Mouse (Mus musculus): ENCODE data around the gene Bean1. TPM values are rescaled to one million over a fixed set of nuclear protein-coding genes. Genes with fewer than 3 reads are reported as not detected.

Gene Bean1
- polyA plus RNA-seq (2017; shearing (Covaris generic)): not detected

DNA sequence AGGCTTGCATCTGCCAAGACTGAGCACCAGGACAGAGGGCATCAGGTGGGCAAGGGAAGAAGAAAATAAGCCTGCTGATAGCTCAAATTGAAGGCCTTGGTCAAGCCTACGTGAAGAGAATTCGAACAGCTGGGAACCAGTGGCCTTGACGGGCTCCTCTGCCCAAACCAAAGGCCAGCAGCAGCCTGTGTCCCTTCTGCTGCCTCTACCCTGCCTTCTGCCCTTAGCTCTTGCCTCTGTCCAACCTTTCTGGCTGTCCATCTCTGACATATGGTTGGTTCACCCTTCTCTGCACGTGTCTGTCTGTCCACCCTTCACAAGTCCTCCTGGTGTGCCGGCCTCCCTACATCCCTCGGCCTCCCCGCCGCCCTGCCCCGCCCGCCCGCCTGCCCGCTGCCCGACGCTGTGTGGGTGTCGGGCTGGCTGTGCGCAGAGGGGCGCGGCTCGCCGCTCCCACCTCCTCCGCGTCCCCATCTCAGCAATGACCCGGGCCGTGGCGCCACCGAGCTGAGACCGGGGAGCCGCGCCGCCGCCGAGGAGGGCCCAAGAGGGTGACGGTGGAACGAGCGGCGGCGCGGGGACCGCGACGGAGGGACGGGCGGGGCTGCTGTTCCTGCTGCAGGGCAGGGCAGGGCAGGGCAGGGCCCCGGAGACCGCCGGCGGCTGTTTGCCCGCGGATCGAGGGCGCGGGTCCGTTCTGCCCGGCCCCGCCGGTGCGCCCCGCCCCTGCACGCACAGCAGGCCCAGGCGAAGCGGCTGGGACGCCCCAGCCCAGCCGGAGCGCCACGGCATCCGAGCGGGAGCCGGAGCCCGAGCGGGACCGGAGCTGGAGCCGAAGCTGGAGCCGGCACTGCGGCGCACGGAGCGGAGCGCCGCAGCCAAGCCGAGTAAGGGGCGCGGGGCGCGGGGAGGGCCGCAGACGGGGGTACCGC, at the start of gene Bean1:
Bean1 (plus strand) TSS at position 325 of the 932 bp plus-strand sequence.

DNA sequence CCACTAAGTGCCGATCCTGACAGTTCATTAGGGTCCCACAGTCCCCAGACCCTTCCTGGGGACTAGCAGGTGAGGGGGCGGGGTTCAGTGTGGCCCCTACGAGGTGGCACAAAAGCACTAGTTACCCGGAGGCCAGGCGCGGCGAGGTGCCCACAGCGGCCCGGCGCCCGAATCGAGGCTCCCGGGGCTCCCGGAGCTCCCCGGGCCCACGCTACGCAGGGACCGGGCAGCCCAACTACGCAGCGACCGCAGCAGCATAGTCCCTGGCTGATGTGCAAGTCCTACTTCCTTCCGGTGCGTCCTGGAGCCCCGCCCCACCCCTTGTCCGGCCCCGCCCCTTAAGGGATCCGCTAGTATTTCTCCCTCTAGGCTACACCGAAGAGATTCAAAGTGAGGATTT, 78.0 kb downstream of the Bean1 start, which contains the start of gene Tk2:
Tk2 (minus strand) TSS at position 283 of the 400 bp plus-strand sequence.

DNA sequence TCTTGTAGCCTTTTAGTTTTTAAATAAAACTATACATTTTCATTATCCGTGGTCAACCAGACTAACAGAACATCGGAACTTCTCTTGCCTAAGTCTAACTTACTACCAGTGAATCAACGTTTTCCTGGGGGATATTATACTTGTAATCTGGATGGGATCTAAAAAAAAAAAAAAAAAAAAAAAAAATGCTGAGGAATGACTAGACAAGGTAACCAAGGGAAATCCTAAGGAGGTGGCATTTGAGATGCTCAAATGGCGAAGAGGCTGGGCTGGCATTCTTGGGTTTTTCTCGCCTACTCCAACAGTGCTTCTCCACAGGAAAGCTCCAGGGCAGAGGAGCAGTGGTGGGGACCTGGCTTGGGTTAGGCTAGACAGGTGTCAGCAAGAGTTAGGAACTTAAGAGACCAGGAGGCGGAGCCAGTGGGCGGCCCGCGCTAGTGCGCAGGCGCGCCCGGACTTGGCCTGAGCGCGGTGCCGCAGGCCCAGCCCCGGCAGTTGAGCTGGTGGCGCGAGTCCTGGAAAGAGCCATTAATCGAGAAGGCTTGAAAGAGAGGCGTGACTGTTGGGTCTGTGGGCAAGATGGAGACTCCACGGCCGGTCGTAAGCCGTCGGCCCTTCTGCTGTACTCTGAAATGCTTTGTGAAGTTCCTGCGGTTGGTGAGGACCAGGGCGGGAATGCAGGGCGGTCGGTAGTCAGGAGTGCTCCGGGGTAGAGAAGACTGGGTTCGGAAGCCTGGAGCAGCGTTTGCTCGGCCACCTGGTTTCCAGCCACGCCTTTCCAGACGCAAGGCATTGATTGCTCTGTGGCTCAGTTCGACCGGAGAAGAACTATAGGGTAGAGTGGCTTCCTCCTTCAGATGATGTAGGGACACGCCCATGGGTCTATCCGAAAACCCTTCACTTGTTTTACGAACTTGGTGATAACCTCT, 80.5 kb downstream of the Bean1 start, which contains the start of gene Cklf:
Cklf (plus strand) TSS at position 423 of the 929 bp plus-strand sequence.

Other genes starting within 250 kb of the Bean1 start
- not detected for gene Cdh5, start 68.8 kb upstream of the Bean1 start, polyA plus RNA-seq (2017; shearing (Covaris generic))
- 56.7 TPM for gene Tk2, start 78.1 kb downstream of the Bean1 start, polyA plus RNA-seq (2017; shearing (Covaris generic))
- 85.0 TPM for gene Cklf, start 80.4 kb downstream of the Bean1 start, polyA plus RNA-seq (2017; shearing (Covaris generic))
- gene Cmtm2a, start 122.7 kb downstream of the Bean1 start, polyA plus RNA-seq (2017; shearing (Covaris generic)): not detected
- gene Gm45711, start 139.6 kb downstream of the Bean1 start, polyA plus RNA-seq (2017; shearing (Covaris generic)): not detected
- gene Cmtm1, start 139.7 kb downstream of the Bean1 start, polyA plus RNA-seq (2017; shearing (Covaris generic)): not detected
- not detected for gene Gm11020, start 151.1 kb downstream of the Bean1 start, polyA plus RNA-seq (2017; shearing (Covaris generic))
- not detected for gene Cmtm2b, start 151.8 kb downstream of the Bean1 start, polyA plus RNA-seq (2017; shearing (Covaris generic))
- gene Cmtm3, start 169.0 kb downstream of the Bean1 start, polyA plus RNA-seq (2017; shearing (Covaris generic)): 8.7 TPM
- 1.3 TPM for gene Cmtm4, start 225.4 kb downstream of the Bean1 start, polyA plus RNA-seq (2017; shearing (Covaris generic))